Mouse (Mus musculus) cortical plate, adult 2 months (tissue): ENCODE results near the gene Abhd12. TPM values are rescaled to one million over a fixed set of nuclear protein-coding genes. Genes with fewer than 3 reads are reported as not detected.

Experiments used
- H3K27ac ChIP-seq: fragments of 200-500 bp; 2 replicates; pipeline ENCODE4 v1.5.1; 2012; ENCODE audit warnings: low read length, control low read depth, inconsistent platforms; ENCODE audit not compliant: insufficient read depth
- H3K4me1 ChIP-seq: fragments of 200-500 bp; 2 replicates; pipeline ENCODE4 v1.6.1; 2011; ENCODE audit warnings: low read length; ENCODE audit not compliant: control insufficient read depth, insufficient read depth
- H3K4me3 ChIP-seq: fragments of 200-500 bp; 2 replicates; pipeline ENCODE4 v1.5.1; 2011; ENCODE audit warnings: mild to moderate bottlenecking, low read length, control low read depth; ENCODE audit not compliant: insufficient read depth
- CTCF ChIP-seq: fragments of 200-500 bp; IDR thresholded peaks from 2 replicates; pipeline ENCODE4 v1.5.1; 2011; ENCODE audit warnings: mild to moderate bottlenecking, control low read depth, low read length; ENCODE audit not compliant: insufficient read depth; ENCODE audit errors: extremely low read depth
- POLR2A ChIP-seq: fragments of 200-500 bp; IDR thresholded peaks from 2 replicates; pipeline ENCODE4 v1.6.1; 2011; ENCODE audit warnings: mild to moderate bottlenecking, low read length, control low read depth; ENCODE audit not compliant: insufficient read depth; ENCODE audit errors: extremely low read depth
- polyA plus RNA-seq: library from polyadenylated mRNA; depleted of rRNA; stranded (reverse); fragments of >200 nt; gene quantifications from 2 replicates; pipeline ENCODE4 v1.2.3, GENCODE M21; 2012; rRNA removed

Abhd12 gene
- polyA plus RNA-seq, 1 experiment = 361 TPM

- TF ChIP-seq POLR2A = no peak
- TF ChIP-seq CTCF = no peak
- H3K4me1 ChIP-seq = no peaks in the 10 kb centered on the region; the same call in 1 of the 2 replicates
Observed at GRCm38 (mm10) chr2:150800616-150801015, 103.9 kb downstream of the Abhd12 start.

DNA sequence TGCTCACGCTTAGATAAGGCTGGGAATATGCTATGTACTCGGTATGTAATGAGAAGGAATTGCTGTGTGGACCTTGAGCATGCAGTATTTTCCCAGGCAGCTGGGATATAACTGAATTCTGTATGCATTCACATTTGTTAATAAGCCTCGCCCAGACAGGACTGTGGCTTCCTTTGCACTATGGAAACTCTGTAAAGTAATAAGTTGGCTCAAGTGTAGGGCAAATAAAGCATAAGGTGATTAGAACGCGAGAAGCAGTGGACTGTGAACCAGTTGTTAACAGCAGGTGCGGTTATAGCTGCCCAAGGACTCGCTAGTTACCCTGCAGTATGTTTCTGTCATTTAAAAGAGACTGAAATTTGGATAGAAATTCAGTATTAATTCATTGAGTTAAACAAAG is 106.5 kb downstream of the Abhd12 start:
- Histone ChIP-seq H3K27ac (no peak overlapping the region), H3K4me3 (no peak overlapping the region), H3K4me1 (no peaks in the 10 kb centered on the region; the same call in 1 of the 2 replicates)
- TF ChIP-seq CTCF = no peak
- TF ChIP-seq POLR2A = no peak

More at GRCm38 (mm10) chr2:150800616-150801015, 103.9 kb downstream of the Abhd12 start:
- Histone ChIP-seq H3K27ac (no peak overlapping the region), H3K4me3 (no peak overlapping the region)

DNA sequence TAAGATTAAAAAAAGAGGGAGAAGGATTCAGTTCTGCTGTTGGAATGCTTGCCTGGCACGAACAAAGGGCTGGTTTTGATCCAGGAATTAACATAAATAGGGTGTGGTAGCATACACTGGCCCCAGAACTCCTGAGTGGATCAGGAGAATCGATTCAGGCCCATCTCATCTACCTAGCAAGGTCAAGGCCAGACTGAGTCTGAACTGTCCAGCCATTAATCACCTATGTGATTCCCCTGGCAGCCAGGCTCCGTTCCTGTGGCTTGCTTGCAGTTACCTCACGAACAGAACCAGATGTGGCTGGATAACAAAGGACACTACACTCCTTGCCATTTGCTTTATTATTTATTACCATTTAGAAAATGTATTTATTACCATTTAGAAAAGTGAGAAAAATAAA is 111.2 kb downstream of the Abhd12 start:
- H3K4me1 ChIP-seq = peaks cover 4% of the 10 kb centered on the region; the same call in 1 of the 2 replicates
- TF ChIP-seq CTCF = no peak
- no peak for TF ChIP-seq POLR2A
- H3K4me3 ChIP-seq = no peak overlapping the region
- H3K27ac ChIP-seq = no peak overlapping the region

DNA sequence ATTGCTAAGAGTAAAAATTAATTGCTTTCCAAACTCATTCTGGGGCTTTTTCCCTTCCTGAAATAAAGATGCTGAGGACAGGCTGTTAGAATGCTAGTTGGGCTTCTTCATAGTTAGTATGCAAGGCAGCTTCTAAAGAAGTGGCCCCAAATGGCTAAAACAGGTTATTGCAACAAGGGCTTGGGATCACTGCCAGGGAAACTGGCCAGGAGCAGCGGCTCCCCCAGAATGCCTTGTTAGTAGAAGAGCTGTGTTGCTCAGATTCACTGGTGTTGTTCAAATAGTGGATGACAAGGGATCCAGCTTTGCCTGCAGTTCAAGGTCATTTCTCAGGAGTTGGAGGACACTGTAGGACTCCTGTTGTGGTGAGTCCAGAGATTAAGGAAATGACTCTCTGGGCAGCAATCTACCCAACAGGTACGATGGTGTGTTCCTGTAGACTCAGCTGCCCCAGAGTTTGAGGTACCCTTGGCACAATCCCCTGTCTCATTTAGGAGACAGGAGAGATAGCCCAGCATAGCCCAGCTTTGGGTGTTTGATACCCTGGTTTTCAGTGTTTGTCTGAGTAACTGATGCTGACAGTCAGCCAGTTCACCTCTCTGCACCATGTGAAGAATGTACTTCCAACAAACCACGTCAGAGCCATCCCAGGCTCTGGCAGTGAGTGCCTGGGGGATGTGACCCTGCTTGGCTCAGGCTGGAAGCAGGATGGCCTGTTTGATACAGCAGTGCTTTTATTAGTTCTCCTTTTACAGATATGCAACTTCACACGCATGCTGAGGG is 115.6 kb downstream of the Abhd12 start:
- peaks cover 4% of the 10 kb centered on the region; the same call in 1 of the 2 replicates for H3K4me1 ChIP-seq
- TF ChIP-seq POLR2A (no peak), CTCF (no peak)
- peak overlapping the region; percentile 19 for H3K4me3 ChIP-seq
- 0 out of 2 replicates have a peak overlapping the region, but pooled peaks have one; percentile 61 for H3K27ac ChIP-seq

DNA sequence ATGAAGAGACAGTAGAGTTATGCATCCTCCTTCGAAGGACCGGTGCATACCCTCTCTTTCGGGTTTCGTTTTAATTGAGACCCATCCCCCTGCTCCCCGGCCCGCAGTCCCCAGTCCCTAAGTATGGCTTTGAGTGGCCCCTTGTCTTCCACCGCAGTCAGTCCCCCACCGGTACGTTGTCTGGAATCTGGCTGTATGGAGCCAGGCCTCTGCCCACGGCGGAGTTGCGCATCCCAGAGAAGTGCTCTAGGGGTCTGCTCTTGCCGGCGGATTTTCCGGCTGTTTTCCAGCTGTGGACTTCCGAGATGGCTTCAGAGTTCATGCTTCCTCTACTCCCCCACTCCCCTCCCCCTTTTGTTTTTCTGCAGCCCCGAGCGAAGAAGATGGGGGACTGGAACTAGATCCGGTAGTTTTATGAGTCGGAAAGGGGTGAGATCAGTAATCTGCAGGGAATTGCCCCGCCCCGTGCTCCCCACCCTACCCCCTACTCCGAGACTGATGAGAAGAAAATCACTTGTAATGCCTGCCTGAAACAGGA is 117.2 kb downstream of the Abhd12 start:
- Histone ChIP-seq H3K4me3 (peak overlapping the region; percentile 97), H3K27ac (no peak overlapping the region), H3K4me1 (peaks cover 4% of the 10 kb centered on the region; the same call in 1 of the 2 replicates)
- TF ChIP-seq CTCF = no peak
- TF ChIP-seq POLR2A = no peak

- Histone ChIP-seq H3K27ac (peak within 1 kb of the TSS; percentile 17; the same call in 1 of the 2 replicates), H3K4me3 (peak within 1 kb of the TSS; percentile 97), H3K4me1 (peaks cover 4% of the 10 kb centered on the region; the same call in 1 of the 2 replicates)
- TF ChIP-seq CTCF (no peak), POLR2A (peak; percentile 98)
Observed at GRCm38 (mm10) chr2:150786251-150787180, 118.0 kb downstream of the Abhd12 start, which contains the start of gene Pygb. Gene Pygb (plus strand): TSS chr2:150786735.

- Histone ChIP-seq H3K4me3 (no peak overlapping the region), H3K4me1 (no peaks in the 10 kb centered on the region), H3K27ac (no peak overlapping the region)
- TF ChIP-seq CTCF (no peak), POLR2A (no peak)
Observed at GRCm38 (mm10) chr2:150782801-150783200, 121.7 kb downstream of the Abhd12 start.

Other genes with a start within 250 kb of the Abhd12 start
- gene Acss1, start 236.2 kb downstream of the Abhd12 start, polyA plus RNA-seq = 27.2 and 28.8 TPM in 2 replicates
- gene Vsx1, start 215.4 kb downstream of the Abhd12 start, polyA plus RNA-seq = 0.13 and 0.27 TPM in 2 replicates
- gene Entpd6, start 155.7 kb downstream of the Abhd12 start, polyA plus RNA-seq = 56.2 and 57.8 TPM in 2 replicates
- 131 and 133 TPM in 2 replicates for gene Pygb, start 118.0 kb downstream of the Abhd12 start, polyA plus RNA-seq
- gene Gins1, start 659 bp upstream of the Abhd12 start, polyA plus RNA-seq = 1.6 and 1.9 TPM in 2 replicates
- 6.5 and 7.2 TPM in 2 replicates for gene Ninl, start 134.6 kb upstream of the Abhd12 start, polyA plus RNA-seq
- 19.7 and 20.5 TPM in 2 replicates for gene Nanp, start 134.7 kb upstream of the Abhd12 start, polyA plus RNA-seq
- not detected in 2 replicates for gene Gm14151, start 187.6 kb upstream of the Abhd12 start, polyA plus RNA-seq
- 0.04 TPM in 1 of 2 replicates, not detected in the other for gene Gm14147, start 193.5 kb upstream of the Abhd12 start, polyA plus RNA-seq